Mouse (Mus musculus) gastrocnemius, postnatal 25 days (tissue): Measurements from ENCODE around the gene Alox12e. TPM values are rescaled to one million over a fixed set of nuclear protein-coding genes. Genes with fewer than 3 reads are reported as not detected.
"Not testable (repeated sequence)": the region's sequence is repeated elsewhere in the genome, so short reads cannot be mapped to it uniquely, and the experiment has no call there.

Experiments used
- DNase-seq: peaks from one replicate; pipeline ENCODE4 v3.0.0; 2022
- long read RNA-seq, 2 experiments: library from polyadenylated mRNA; stranded (forward); transcript quantifications; one replicate each; pipeline ENCODE4 v2.0.0; 2021
- total RNA-seq, 2 experiments: library from RNA; stranded (reverse); gene quantifications; 1 replicate in 1 of 2; 2 replicates in 1 of 2; pipeline ENCODE4 v1.2.3; 2021

Alox12e gene
- total RNA-seq, result not detected
- long read RNA-seq, experiment 1, result 0 reads
- long read RNA-seq, experiment 2, result 0 reads

DNA sequence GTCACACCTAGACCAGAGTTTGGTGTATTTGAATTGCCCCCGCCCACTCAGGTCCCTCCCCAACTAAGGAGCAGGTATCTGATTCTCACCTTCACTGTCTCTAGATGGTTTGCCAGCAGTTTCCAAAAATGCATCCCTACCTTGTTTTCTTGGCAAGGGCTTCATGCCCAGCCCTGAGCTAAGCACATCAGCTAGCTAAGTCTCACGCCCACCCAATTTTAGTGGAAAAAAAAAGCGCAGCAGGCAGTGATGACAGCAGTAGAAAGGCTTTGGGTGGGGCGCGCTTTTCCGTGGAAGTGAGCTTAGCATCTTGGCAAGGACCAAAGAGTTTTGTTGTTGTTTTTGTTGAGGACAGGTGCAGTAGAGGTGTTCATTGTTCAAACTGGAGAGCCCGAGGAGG is at the start of gene Alox12e:
TSS of gene Alox12e (minus strand) at position 101 of the 400 bp plus-strand sequence.
- DNase-seq, result no peak

DNA sequence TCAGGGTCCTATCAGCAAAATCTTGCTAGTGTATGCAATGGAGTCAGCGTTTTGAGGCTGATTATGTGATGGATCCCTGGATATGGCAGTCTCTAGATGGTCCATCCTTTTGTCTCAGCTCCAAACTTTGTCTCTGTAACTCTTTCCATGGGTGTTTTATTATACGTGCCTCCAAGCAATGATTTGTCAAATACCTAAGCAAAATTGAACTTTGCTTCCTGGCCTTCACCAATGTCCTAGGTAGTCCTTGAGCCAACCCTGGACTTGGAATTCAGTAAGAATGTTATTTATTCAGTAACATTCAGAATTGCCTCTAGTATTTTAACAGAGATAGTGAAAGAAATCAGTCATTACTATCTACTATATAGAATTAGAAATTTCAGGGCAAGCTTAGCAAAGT is 46.2 kb upstream of the Alox12e start:
- DNase-seq, result not testable (repeated sequence)

DNA sequence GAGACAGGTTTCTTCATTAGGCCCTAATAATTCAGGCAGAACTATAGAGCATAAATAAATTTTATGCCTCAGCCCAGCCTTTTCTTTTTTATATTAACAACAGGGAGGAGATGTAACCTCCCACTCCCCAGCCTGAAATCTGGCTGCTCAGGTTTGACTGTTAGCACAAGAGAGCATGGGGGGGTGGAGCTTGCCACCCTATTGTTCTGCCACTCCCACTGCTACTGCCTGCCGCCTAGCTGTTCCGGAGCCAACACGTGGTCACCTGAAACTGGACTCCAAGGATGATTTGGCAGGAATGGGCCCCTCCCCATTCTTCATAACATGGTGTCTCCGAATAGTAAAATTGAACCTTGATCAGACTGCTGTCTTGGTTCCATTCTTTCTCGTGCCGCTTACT is 45.3 kb upstream of the Alox12e start:
- DNase-seq, result not testable (repeated sequence)

DNA sequence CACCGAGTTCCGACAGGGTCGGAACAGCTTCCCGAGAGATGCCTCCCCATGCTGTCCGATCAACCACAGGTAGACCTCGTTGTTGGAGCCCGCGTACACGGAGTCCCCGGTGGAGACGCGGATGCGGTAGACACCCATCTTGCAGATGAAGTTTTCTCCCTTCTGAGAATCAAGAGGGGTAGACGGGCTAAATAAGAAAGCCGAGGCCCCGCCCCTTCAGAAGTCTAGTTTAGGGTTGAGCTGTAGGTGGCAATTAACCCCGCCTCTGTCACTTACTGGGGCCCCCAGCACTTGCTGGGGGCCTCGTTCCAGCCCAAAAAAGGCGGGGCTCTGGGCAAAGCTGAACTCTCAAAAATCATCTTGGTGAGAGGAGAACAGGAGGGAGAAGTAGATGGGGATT is 29.4 kb upstream of the Alox12e start, which contains the start of gene Alox15:
TSS of gene Alox15 (minus strand) at position 164 of the 400 bp plus-strand sequence.
- DNase-seq, result no peak

- DNase-seq, result no peak
Measured at GRCm38 (mm10) chr11:70348630-70349029, 26.2 kb upstream of the Alox12e start.

GRCm38 (mm10) chr11:70347861-70348260 is 25.4 kb upstream of the Alox12e start:
- DNase-seq, result no peak

GRCm38 (mm10) chr11:70345546-70345945 is 23.1 kb upstream of the Alox12e start:
- no peak for DNase-seq

DNA sequence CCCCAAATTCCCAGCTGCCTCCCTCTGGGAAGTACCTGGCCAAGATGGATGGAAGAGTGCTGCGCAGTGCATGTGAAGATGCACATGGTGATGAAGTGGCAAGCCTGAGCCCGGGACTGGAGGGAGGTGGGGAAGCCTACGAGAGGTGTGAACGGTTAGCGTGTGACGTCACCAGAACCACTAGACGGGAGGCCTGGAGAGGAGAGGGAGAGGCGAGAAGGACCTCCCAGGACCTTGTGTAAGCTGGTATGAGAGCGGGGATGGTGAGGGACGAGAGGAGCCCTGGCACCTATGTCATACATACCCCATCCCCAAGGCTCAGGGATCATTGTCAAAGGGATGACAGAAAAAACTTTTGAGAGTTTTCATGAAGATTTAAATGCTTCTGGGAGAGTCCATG is 22.6 kb upstream of the Alox12e start:
- no peak for DNase-seq

DNA sequence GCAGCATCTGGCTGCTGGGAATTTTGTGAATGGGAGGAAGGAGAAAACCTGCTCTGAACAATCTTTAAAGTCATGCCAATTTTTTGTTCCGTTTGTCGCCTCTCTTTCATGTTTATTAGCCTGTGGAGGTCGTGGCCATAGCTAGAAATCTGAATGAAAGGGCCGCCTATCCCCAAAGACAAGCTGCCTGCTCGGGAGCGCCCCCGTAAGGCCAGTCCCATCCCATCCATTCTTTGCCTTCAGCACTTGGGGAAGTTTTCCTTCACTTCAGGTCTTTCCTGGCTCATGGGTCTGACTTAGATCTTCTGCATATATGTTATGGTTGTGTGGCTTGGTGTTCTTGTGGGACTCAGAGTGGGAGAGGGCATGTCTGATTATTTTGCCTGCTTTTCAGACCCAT is 17.1 kb upstream of the Alox12e start:
- no peak for DNase-seq

GRCm38 (mm10) chr11:70334477-70334876 is 12.0 kb upstream of the Alox12e start:
- DNase-seq, result no peak

GRCm38 (mm10) chr11:70324726-70325125 is 2.3 kb upstream of the Alox12e start:
- DNase-seq, result no peak

DNA sequence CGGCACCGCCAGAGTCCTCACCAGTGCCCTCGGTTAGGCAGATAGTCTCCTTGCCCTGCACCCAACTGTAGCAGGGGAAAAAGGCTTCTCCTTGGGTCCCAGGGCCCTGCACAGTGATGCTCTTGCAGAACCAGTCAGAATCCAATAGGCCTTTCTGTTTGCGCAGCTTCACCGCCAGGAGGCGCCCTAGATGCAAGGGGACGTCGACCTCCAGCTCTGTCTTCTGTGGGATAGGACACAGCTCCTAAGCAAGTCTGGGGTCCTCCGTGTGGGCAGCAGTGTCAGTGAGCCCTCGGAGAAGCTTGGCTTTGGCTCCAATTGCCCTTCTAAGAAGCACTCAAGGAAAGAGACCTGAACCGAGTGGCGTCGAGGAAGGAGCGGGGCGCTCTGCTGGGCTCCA is 764 bp downstream of the Alox12e start:
- DNase-seq, result no peak

- DNase-seq, result no peak
Measured at GRCm38 (mm10) chr11:70319614-70320013, 2.8 kb downstream of the Alox12e start.

GRCm38 (mm10) chr11:70313833-70314232 is 8.6 kb downstream of the Alox12e start:
- no peak for DNase-seq

GRCm38 (mm10) chr11:70309341-70309740 is 13.1 kb downstream of the Alox12e start:
- no peak for DNase-seq

DNA sequence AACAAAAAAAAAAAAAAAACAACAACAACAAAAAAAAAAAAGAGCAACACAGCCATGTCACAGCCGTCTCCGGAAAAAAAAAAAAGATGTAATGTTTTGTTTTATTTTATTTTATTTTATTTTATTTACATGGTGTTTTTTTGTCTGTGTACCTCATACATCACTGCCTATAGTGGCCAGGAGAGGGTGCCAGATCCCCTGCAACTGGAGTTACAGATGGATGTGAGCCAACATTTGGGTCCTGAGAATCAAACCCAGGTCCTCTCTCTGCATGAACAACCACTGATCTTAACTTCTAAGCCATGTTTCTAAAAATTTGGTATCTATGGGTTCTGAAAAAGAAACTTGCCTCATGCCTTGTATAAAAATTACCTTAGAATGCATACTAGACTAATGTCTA is 14.1 kb downstream of the Alox12e start:
- DNase-seq, result no peak

DNA sequence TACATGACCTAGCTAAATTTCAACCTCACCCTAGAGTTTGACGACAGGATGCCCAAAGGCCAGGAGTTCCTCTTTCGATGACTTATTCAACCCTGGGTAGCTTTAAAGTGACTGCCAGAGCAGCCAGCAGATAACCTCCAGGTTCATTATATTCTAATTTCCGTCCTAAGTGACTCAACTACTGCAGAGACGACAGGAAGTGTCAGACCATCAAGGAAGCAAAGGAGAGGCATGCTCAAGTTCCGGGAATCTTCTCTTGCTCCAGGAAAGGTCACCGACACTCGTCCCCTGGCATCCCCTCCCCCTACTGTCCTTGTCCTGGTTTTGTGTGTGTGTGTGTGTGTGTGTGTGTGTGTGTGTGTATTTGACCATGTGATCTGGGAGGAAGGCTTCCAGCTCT is 16.3 kb downstream of the Alox12e start:
- no peak for DNase-seq

DNA sequence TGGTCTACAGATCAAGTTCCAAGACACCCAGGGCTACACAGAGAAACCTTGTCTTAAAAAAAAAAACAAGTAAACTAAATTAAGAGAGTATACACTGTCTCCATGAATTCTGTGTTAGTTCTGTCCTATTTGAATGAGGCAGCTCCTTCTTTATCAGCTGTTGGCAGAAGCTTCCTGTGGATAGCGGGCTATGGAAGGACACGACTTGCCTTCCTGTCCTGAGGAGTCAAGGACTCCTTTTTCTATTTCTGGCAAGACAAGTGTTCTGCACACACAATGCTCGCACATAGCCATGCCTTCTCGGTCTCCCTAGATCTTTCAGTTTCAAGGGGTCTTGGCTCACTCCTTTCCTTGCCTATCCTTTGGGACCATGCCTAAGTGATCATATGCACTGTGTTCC is 20.1 kb downstream of the Alox12e start:
- no peak for DNase-seq

DNA sequence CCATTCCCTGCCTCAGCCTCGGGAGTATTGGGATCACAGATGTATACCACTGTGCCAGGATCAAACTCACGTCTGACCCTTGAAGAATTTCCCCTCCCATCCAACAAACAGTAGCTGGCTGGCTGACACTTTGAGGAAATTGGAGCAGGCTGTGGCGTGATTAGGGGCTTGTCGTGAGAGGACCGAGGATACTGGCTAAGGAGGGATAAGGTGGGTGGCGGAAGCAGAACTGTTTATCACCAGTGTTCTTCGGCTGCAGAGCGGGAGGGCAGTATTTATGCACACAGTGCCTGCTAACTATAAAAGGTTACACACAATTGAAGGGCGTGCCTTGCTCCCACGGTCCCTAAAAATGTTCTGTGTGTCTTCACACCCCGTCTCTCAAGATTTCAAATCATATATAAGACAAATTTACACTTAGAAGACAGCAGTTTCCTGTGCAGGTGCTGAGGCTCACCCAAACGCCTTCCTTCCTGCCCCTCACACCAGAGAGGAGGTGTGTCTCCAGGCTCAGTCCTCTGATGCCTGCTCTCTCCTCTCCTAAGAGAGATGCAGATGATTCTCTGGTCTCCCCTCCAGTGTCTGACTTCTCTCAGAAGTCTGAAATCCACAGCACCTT is 24.5 kb downstream of the Alox12e start:
- DNase-seq, result no peak

- DNase-seq, result no peak
Measured at GRCm38 (mm10) chr11:70297405-70297804, 25.0 kb downstream of the Alox12e start.

DNA sequence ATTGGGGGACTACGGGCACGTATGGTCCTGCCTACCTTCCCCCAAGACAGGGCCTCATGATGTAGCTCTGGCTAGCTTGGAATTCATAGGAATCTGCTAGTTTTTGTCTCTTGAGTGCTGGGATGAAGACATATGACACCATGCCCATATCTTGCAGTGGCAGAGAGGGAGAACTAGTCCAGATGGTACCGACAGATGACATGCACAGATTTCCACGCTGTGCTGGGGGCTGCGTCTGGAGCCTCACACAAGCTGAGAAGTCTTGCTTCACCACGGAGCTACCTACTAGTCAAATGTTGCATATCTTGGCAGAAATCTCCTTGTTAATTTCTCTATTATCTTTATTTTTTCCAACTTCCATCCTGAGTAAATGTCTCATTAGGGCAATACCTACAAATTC is 28.5 kb downstream of the Alox12e start:
- no peak for DNase-seq

DNA sequence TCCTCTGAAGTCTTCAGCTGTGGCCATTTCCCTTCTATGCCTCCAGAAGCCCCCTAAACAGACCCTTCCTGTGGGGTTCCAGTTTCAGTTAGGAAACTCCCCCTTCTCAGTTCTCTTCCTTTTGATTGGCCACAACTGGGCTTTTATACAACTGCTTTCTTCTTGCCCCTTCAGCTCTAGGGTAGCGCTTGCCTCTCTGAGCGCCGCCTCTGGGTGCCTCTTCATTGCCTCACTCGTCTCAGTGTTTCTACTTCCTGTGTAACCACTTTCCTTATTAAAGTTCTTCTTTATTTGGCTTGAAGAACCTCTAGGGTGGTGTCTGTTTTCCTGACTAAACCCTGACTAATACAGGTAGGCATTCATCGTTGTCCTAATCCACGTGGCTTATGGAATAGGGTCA is 31.2 kb downstream of the Alox12e start:
- no peak for DNase-seq

DNA sequence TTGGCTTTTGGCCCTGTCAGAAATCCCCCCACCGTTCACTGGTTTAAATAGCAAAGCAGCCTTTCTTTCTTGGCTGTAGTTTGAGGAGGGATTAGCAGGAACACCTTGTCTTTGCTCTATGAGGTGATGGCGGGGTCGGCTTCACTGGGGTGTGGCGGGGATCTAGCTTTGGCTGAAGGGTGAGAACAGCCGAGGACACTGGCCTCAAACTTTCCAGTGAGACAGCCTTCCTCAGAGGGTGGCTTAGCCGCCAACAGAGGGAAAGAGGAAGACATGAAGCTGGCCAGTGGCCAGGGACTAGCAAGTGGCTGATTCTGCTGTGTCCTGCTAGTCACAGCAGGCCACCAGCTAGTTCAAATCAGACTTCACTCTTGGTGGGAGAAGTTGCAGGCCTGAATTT is 33.2 kb downstream of the Alox12e start:
- peak; percentile 49 for DNase-seq

DNA sequence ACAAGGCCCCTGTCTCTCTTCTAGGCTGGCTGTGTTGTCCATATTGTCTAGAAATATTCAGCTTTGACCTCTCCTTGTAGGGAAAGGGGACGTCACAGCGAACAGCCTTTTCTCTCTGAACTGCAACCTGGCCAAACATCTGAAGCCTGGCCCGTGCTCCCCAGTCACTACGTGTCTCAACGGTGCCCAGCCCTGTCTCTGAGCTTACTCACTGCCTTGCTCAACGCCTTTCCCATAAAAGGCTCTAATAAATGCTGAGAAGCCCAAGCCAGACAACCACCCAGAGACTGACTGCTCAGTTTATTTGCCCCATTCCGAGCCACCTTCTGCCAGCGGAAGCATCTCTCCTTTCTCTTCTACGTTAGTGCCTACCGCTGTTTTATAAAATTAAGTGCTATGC is 34.3 kb downstream of the Alox12e start:
- DNase-seq, result no peak

DNA sequence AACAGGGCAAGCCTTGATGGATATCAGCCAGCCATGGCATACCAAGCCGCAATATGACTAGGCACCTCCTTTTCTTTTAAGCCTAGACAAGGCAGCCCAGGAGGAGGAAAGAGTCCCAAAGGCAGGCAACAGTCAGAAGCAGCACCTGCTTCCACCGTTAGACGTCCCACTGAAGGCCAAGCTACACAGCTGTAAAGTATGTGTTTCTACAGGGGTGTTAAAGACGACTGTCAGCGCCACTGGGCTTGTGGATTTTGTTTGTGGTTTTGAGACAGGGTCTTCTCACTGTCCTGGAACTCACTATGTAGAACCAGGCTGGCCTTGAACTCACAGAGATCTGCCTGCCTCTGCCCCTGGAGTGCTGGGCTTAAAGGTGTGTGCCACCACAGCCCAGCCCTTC is 36.7 kb downstream of the Alox12e start:
- DNase-seq, result no peak
